Mouse (Mus musculus) liver, postnatal 0 days (tissue): ENCODE results near the gene Aplnr. TPM values are rescaled to one million over a fixed set of nuclear protein-coding genes. Genes with fewer than 3 reads are reported as not detected.

ENCODE experiments used
- ATAC-seq: fragments of 200-750 bp; cut with Nextera tagmentation; 2 replicates; pipeline ENCODE4 v1.8.0; 2017; ENCODE audit warnings: mild to moderate bottlenecking, moderate library complexity
- DNase-seq: peaks from one replicate; pipeline ENCODE4 v3.0.0-alpha.2; 2016
- H3K27ac ChIP-seq: fragments of 300-500 bp; sonication (generic); 2 replicates; pipeline ENCODE4 v1.5.1; 2014; ENCODE audit warnings: antibody characterized with exemption, moderate library complexity, mild to moderate bottlenecking, low read depth
- H3K27me3 ChIP-seq: fragments of 300-500 bp; sonication (generic); 2 replicates; pipeline ENCODE4 v1.6.1; 2014; ENCODE audit warnings: low read length, control low read depth, mixed read lengths; ENCODE audit not compliant: insufficient read depth
- H3K36me3 ChIP-seq: fragments of 300-500 bp; sonication (generic); replicated peaks from 2 replicates; pipeline ENCODE4 v1.6.1; 2014; ENCODE audit warnings: mild to moderate bottlenecking, control low read depth, low read length, moderate library complexity, mixed read lengths; ENCODE audit not compliant: insufficient read depth
- H3K4me1 ChIP-seq: fragments of 300-500 bp; sonication (generic); 2 replicates; pipeline ENCODE4 v1.6.1; 2014; ENCODE audit warnings: antibody characterized with exemption, mild to moderate bottlenecking, control low read depth; ENCODE audit not compliant: insufficient read depth
- H3K4me2 ChIP-seq: fragments of 300-500 bp; sonication (generic); 2 replicates; pipeline ENCODE4 v1.6.1; 2014; ENCODE audit warnings: low read depth, mild to moderate bottlenecking, low read length, moderate library complexity, mixed read lengths
- H3K4me3 ChIP-seq: fragments of 300-500 bp; sonication (generic); 2 replicates; pipeline ENCODE4 v1.5.1; 2014; ENCODE audit warnings: low read depth, low read length
- H3K9ac ChIP-seq: fragments of 300-500 bp; sonication (generic); replicated peaks from 2 replicates; pipeline ENCODE4 v1.6.1; 2014; ENCODE audit warnings: mild to moderate bottlenecking, moderate library complexity
- H3K9me3 ChIP-seq: fragments of 300-500 bp; sonication (generic); 2 replicates; pipeline ENCODE4 v1.6.1; 2016; ENCODE audit warnings: mild to moderate bottlenecking, control low read depth, low read length, mixed read lengths
- CTCF ChIP-seq: sonication (generic); IDR thresholded peaks from 2 replicates; pipeline ENCODE4 v1.5.1; 2016; ENCODE audit warnings: antibody characterized with exemption, low read depth
- EP300 ChIP-seq: IDR thresholded peaks from 2 replicates; pipeline ENCODE4 v1.6.1; 2016; ENCODE audit warnings: antibody characterized with exemption, low read depth, mild to moderate bottlenecking
- WGBS: fragments of 180-500 bp; shearing (Covaris S2); extraction: QIAGEN DNeasy Blood & Tissue Kit; methylation state at CpG from one replicate; pipeline ENCODE4 v1.1.7; 2014; ENCODE audit not compliant: insufficient replicate concordance; 5-methylcytosine and 5-hydroxymethylcytosine counted together
- polyA plus RNA-seq: library from polyadenylated mRNA; unstranded; fragments of >200 nt; fragmentation: Nextera tagmentation; extraction: Ambion mirVana; gene quantifications from 2 replicates; pipeline ENCODE4 v1.2.1, GENCODE M21; 2015

Aplnr gene
- polyA plus RNA-seq: 2.3 and 2.5 TPM in 2 replicates

DNA sequence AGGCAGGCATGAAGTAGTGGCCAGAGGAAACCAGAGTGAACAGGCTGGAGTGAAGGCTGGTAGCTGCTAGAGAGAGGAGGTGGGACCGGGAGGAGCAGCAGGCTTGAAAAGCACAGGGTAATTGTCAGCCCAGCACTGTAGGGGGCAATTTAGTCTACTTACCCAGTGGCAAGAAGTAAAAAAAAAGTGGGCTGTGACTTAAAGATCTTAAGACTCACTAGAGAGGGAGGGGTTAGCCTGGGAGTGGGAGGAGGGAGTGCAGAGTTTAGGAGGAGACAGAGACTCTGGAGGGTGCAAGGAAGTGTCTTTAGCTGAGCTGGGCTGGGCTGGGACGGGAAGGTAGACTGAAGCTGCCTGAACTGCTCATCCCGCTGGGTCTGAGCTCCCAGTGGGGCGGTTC, at the start of gene Aplnr:
Gene Aplnr (plus strand): TSS at position 137 of the 400 bp plus-strand sequence.
- Histone ChIP-seq H3K4me3 (no peak within 1 kb of the TSS), H3K4me2 (peak within 1 kb of the TSS; percentile 38; the same call in 1 of the 2 replicates), H3K9me3 (no peaks in the 10 kb centered on the region), H3K9ac (no peak within 1 kb of the TSS), H3K27me3 (no peaks in the 10 kb centered on the region), H3K27ac (no peak within 1 kb of the TSS), H3K36me3 (no peaks in the 10 kb centered on the region), H3K4me1 (peaks cover 6% of the 10 kb centered on the region)
- no peak for ATAC-seq
- DNase-seq: no peak
- no peak for TF ChIP-seq EP300
- TF ChIP-seq CTCF: no peak
- WGBS: 19% methylated on average over 4 of the region's 4 CpGs

DNA sequence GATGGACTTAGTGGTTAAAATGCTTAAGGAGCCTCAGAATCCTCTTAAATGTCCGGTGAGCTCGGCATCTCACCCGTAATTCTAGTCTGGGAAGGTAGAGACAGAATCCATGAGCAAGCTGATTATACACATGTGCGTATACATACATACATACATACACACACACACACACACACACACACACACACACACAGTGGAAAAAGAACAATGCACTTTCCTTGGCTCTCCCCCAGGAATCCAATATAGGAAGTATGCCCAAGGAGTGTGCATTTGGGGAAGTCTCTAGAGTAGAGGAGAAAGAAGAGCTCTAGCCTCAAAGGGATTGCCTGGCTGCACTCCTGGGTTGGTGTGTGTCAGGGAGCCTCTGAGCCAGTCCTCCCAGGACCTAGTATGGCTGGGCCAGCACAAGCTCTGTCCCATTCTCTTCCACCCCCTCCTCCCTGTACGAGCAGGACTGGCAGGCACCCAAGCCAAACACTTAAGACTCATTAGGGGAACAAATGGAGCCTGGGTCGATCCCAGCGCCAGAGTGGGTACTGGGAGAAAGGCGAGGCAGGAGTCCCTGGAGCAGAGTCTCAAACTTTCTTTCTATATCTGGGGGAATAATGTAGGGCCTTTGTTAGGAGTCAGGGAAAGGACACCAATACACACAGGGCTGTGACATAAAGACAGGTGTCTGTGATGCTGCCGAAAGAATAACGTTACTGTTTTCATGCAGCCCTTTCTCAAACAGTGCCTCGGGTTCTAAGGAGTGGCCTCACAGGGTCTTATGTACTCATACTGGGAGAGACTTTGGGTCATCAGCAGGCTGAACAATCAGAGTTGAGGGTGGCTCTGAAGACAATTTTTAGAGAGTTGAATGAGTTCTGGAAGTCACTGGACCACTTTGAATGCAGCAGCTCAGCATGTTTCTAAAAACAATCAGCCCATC, 47.0 kb upstream of the Aplnr start:
- no peak overlapping the region for H3K9ac ChIP-seq
- H3K27ac ChIP-seq: no peak overlapping the region
- ATAC-seq: no peak
- WGBS: 59% methylated on average over 11 of the region's 11 CpGs
- H3K4me1 ChIP-seq: peaks cover 10% of the 10 kb centered on the region
- no peak for DNase-seq
- H3K9me3 ChIP-seq: no peaks in the 10 kb centered on the region
- H3K27me3 ChIP-seq: no peaks in the 10 kb centered on the region
- TF ChIP-seq CTCF: no peak
- no peak for TF ChIP-seq EP300
- no peak overlapping the region for H3K4me3 ChIP-seq
- no peaks in the 10 kb centered on the region for H3K36me3 ChIP-seq
- H3K4me2 ChIP-seq: no peak overlapping the region

- Histone ChIP-seq H3K4me3 (no peak overlapping the region), H3K9me3 (no peaks in the 10 kb centered on the region), H3K36me3 (no peaks in the 10 kb centered on the region), H3K9ac (no peak overlapping the region), H3K27me3 (no peaks in the 10 kb centered on the region), H3K27ac (no peak overlapping the region), H3K4me2 (no peak overlapping the region), H3K4me1 (peaks cover 10% of the 10 kb centered on the region)
- DNase-seq (no peak), ATAC-seq (no peak)
- TF ChIP-seq CTCF (no peak), EP300 (no peak)
- WGBS: 88% methylated on average over 4 of the region's 4 CpGs
Measured at GRCm38 (mm10) chr2:85091325-85091724, 44.7 kb upstream of the Aplnr start.

GRCm38 (mm10) chr2:85093376-85093775, 42.6 kb upstream of the Aplnr start:
- Histone ChIP-seq H3K9me3 (no peaks in the 10 kb centered on the region), H3K4me1 (peaks cover 10% of the 10 kb centered on the region), H3K4me3 (no peak overlapping the region), H3K27ac (no peak overlapping the region), H3K9ac (no peak overlapping the region), H3K36me3 (no peaks in the 10 kb centered on the region), H3K4me2 (no peak overlapping the region), H3K27me3 (no peaks in the 10 kb centered on the region)
- DNase-seq (no peak), ATAC-seq (peak; percentile 54)
- no peak for TF ChIP-seq EP300
- no peak for TF ChIP-seq CTCF
- 68% methylated on average over 1 of the region's 1 CpGs for WGBS

GRCm38 (mm10) chr2:85095906-85096305, 40.1 kb upstream of the Aplnr start:
- Histone ChIP-seq H3K4me1 (peaks cover 6% of the 10 kb centered on the region; the same call in 1 of the 2 replicates), H3K4me3 (no peak overlapping the region), H3K4me2 (no peak overlapping the region), H3K9ac (no peak overlapping the region), H3K27ac (peak overlapping the region; percentile 82), H3K9me3 (no peaks in the 10 kb centered on the region), H3K36me3 (no peaks in the 10 kb centered on the region), H3K27me3 (no peaks in the 10 kb centered on the region)
- DNase-seq: peak; percentile 45
- peak; percentile 80 for ATAC-seq
- TF ChIP-seq EP300 (no peak), CTCF (no peak)
- 46% methylated on average over 5 of the region's 5 CpGs for WGBS

DNA sequence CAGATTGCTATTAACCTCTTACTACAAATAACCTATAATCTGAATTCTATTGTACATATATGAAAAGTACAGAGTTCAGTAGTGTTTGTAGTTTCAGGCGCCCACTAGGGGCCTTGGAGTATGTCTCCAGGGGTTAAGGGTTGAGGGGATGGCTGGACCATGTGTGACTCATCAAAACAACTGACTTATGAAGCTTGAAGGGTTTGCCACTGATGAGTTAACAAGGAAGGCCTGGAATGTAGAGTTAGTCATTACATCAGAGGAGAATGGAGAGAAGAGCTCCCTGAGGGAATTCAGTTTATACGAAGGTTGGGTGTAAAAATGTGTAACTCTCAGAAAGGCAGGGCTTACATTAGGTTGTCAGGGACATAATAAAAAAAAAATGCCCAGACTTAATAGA, 38.0 kb upstream of the Aplnr start:
- no peak for ATAC-seq
- Histone ChIP-seq H3K27ac (no peak overlapping the region), H3K9me3 (0 out of 2 replicates have a peak, but pooled peaks cover 2% of the 10 kb centered on the region), H3K4me1 (peaks cover 4% of the 10 kb centered on the region; the same call in 1 of the 2 replicates), H3K27me3 (no peaks in the 10 kb centered on the region), H3K4me3 (no peak overlapping the region), H3K4me2 (no peak overlapping the region), H3K36me3 (no peaks in the 10 kb centered on the region), H3K9ac (no peak overlapping the region)
- no peak for DNase-seq
- WGBS: 80% methylated on average over 2 of the region's 2 CpGs
- TF ChIP-seq EP300: no peak
- no peak for TF ChIP-seq CTCF
